Mouse (Mus musculus): ENCODE results near the gene Aim2. TPM values are rescaled to one million over a fixed set of nuclear protein-coding genes. Genes with fewer than 3 reads are reported as not detected.

The Aim2 gene
- total RNA-seq, 2 experiments from 2014 or later, result 0.71 to 2.9 TPM

DNA sequence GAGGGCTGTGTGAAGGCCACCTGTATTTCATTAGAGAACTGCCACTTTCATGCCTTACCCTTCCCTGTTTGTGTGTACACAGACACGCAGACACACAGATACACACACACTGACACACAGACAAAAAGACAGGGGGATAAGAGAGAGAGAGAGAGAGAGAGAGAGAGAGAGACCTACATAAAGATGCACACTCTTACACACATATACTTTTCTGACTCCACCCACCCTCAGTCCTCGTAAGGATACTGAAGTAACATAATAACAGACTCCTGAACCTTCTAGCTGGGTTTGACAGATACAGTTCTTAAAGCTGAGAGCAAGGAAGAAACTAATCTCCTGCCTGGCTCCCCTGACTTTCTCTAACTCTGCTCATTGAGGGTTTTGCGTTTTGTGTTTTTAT is 38.8 kb downstream of the Aim2 start:
- DNase-seq (ENCODE audit: low spot score in 2 of 2), result no peak

DNA sequence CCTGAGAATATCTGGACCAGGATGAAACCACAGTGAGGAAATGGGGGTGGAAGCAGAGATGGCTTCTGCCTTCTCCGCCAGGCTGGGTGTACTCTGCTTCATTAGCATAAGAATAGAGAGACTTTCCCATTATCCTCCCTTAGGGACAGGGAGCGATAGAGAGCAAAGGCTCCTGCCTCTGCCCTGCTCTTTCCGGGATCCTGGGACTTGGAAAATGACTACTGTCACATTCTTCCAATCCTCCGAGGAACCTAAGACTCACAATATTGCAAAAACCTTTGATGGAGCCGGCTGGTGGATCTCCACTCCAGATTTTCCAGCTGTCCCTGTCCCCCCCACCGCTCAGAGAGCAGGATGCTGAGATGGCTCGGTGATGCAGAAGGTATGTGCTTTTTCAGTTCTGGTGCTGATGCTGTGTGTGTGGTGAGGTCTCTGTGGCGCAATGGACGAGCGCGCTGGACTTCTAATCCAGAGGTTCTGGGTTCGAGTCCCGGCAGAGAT is 39.3 kb downstream of the Aim2 start:
- DNase-seq (ENCODE audit: low spot score in 2 of 2), result no peak

DNA sequence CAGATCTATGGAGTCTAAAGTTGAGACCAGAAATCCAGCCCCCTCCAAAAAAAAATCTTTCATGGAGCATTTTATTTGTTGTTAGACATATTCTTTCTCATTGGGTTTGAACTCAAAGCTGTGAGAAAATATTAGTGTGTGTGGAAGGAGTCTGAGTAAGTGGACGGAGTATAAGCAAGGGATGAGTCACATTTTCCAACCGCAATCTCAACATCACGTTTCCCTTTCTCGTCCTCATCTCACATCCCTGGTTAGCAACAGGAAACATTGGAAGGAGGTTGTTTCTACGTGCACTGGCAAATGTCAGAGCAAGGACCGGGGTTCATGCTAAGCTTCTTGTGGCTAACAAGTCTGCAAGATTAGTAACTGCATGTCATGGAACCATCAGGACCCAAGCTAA is 41.1 kb downstream of the Aim2 start:
- DNase-seq (ENCODE audit: low spot score in 2 of 2), result no peak

DNA sequence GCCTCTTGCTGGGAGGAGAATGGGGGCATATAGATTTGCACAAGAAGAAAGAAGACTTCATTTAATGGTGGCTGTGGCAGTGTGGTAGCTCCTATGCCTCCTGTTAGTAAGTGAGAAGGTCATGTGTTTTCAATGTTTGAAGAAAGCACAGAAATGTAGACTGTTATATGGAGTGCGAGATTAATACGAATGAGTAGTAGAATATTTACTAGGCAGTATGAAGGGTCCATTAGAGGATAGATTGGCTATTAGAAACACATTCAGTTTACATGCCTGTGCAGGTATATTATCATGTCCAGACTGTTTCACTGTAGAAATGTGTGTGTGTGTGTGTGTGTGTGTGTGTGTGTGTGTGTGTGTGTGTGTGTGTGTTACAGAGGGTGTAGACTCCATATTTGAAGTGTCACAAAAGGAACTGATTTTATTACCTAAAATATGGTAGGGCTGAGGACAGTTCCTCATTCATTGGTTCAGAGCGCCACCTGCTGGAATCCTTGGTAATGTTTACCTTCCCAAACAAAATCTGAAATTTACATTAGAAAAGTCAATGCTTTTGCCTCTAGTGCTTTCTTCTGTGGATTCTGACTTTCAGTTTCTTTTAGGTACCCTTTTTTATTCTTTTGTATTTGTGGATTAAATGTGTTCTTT is 47.8 kb downstream of the Aim2 start:
- DNase-seq (ENCODE audit: low spot score in 2 of 2), result peak; percentile 20 to 65

DNA sequence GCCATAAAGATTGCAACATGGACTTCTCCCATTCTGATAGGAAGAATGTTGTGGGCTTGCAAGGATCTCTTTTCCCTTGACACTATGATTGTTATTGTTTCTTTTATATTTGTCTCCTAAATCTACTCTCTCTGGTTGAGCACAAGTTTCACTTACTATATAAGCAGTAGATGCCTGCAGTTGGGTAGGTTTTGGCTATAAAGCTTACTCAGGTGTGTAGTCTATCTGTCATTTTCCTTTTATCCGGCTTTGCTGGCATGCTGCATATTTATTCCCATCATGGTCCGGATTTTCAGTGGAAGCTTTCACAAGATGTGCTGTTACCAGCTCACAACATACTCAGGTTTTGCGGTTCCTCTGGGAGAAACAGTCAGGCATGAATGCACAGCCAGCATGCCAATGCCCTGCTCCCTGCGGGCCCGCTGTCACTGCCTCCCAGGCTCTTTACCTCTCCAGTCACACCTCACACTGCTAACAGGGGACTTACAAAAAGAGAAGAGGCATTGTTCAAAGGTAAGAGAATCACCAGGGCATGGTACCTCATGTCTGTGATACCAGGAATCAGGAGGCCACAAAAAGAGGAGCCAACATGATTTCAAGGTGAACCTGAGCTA is 54.1 kb downstream of the Aim2 start:
- no peak for DNase-seq (ENCODE audit: low spot score in 2 of 2)

DNA sequence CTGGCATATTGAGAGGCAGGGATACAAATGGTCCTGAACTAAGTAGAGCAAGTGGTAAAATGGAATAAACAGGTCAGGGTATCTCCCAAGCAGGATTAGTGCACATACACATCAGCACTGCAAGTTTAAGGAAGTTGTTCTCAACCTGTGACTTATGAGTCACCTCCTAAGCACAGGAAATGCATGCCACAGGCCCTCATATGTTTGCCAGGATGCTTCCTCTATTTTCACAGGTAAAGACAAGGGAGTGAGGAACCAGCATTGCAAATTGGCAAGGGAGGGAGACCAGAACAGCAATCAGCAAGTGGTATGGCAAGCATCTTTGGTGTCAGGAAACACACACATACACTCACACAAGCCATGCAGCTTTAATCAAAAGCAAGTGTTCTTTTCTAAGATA is 58.4 kb downstream of the Aim2 start:
- DNase-seq (ENCODE audit: low spot score in 2 of 2), result no peak

DNA sequence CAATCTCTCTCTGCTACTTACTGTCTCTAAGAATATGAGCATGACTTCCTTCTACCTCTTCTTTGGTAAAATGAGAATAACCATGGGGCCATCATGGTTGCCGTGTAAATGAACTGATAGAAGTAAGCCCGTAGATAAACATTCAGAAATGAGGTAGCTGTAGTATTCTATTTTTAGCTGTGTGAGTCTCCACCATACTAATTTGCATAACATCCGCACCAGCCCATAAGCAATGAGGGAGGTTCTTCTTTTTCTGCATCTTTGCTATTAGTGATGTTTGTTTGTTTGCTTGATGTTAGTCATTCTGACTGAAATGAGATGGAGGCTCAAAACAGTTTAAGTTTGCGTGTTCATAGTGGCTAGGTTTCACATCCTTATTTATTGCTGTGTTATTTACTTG is 61.2 kb downstream of the Aim2 start:
- DNase-seq (ENCODE audit: low spot score in 2 of 2), result no peak

DNA sequence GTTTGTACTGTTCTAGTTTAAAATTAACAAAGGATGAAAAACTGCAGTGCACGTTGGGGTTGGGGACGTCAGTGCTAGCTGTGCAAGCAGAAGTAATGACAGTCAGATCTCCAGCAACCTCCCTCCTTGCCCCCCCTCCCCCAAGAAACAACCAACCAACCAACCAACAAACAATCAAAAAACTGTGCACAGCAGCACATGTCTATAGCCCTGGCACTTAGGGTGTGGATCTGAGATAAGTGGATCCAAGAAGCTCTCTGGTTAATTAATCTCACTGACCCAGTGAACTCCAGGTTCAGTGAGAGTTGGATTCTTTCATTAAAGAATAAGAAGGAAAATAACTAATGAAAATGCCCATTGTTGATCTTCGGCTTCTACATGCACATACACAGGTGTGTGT is 64.0 kb downstream of the Aim2 start:
- no peak for DNase-seq (ENCODE audit: low spot score in 2 of 2)

DNA sequence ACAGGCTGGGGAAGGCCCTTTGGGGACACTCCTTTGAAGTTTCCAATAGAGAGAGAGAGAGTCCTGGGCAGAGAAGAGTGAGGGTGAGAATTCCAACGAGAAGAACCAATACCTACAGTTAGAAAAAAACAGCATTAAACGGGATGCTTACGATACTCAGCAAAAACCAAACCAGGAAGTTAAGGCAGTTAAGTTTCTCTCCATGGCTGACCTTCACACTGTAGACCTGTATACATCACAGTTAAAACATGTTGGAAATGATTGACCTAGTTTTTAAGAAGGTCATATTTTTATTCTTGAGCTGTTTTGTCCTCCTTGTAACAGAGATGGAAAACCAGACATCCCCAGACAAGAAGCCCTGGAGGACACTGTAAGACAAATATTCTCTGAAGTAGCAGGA is 67.8 kb downstream of the Aim2 start:
- no peak for DNase-seq (ENCODE audit: low spot score in 2 of 2)

DNA sequence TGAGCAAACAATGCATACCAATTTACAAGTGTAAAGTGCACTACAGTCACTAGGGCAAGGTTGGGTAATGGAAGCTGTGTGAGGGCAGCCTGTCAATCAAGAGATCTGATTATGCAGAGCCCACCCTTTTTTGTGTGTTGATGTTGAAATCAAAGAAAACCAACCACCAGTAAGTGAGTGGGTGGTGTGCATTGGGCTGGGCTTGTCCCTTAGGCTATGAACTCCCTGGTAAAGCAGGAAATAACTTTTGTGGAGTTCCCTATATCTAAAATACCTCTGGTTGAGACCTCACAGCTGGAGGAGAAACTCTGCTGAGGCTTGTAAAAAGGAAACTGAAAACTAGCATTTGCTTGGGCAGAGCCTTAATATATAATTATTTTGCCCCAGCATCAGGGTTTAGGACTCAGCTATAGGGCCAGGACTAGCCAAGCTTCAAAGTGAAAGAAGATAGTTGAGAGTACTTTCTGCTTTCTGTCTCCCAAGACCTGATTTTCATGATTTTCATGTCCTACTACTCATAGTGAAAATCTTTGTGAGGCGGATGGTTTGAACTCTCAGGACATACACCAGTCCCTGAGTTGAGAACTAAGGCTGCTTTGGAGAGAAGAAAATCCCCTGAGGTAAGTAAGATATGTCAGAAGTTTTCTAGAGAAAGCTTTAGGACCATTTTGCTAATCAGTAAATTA is 68.4 kb downstream of the Aim2 start:
- DNase-seq (ENCODE audit: low spot score in 2 of 2), result no peak

DNA sequence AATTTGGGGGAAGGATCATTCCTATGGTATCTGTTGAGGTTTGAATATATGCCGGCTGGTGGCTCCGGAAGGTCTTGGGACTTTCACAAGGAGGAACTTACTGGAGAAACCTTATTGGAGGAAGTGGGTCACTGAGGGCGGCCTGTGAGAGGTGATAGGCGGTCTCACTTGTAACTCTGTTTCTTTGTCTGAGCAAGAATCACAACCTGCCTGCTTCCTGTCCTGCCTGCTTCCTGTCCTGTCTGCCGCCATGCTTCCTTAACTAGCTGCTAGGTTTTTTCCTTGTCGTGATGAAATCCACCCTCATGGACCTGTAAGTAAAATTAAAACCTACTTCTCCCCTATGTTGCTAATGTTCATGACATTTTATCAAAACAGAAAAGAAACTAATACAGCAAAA is 69.7 kb downstream of the Aim2 start:
- DNase-seq (ENCODE audit: low spot score in 2 of 2), result no peak

DNA sequence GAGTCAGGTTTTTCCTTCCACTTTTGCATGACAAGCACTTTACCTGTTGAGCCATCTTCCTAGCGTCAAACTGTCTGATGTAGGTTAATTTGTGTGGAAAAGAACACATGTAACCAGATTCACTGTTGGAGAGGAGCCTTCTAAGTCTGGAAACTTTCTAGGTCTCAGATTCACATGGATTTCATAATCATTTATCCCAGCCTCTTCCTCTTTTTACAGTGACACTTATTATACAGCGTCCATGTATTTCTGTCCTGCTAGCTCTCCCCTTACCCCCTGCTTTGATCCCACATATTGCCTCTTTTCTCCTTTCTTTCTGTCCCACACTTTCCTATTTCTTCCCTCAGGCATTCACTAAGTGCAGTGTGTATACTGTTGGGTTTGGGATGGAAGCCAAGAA is 75.7 kb downstream of the Aim2 start:
- no peak for DNase-seq (ENCODE audit: low spot score in 2 of 2)

DNA sequence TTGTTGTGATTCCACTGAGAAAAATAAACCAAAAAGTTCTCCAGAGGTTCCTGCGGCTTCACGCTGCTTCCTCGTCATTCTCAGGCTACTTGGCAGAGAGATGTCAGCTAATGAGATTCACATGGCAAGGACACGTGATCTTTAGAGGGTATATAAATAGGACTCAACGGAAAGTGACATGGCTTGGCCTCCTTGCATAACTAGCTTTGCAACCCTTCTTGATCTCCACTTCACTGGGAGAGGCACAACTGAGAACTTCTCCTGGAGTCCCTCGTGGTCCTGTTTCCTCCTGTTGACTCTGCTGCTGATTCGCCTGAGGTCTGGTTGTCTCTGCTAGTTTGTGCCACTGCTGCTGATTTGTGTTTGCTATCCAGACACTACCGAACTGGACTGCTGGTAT is 76.7 kb downstream of the Aim2 start:
- DNase-seq (ENCODE audit: low spot score in 2 of 2), result no peak

DNA sequence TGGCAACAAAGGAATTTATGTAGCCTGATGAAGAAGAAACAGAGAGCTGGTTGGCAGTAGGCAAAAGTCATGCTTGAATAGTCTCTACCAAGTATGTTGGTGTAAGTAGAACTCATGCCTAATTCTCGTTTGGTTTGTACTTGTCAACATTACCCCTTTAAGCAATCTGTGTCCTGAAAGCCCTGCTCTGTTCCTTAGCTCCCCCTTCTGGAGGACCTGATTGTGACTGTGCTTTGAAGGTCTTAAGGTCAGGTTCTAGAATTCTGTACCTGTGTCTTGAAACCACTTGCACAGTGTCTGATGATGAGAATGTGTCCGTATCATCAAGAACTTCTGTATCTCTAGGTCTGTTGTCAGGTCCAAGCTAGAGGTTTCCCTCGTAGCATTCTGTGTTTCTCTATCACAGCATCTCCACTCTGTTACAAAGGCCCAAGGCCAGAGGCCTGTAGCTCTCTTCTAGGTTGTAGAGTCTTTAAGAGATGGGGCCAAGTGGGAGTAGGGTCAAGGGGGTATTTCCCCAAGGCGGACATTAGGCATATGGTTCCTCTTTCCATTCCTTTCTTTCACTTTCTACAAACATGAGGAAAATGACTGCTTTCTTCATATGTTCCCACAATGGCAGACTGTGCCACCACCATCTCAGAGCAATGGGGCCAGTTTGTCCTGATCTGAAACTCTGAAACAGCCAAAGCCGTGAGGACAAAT is 79.5 kb downstream of the Aim2 start:
- DNase-seq (ENCODE audit: low spot score in 2 of 2), result no peak

DNA sequence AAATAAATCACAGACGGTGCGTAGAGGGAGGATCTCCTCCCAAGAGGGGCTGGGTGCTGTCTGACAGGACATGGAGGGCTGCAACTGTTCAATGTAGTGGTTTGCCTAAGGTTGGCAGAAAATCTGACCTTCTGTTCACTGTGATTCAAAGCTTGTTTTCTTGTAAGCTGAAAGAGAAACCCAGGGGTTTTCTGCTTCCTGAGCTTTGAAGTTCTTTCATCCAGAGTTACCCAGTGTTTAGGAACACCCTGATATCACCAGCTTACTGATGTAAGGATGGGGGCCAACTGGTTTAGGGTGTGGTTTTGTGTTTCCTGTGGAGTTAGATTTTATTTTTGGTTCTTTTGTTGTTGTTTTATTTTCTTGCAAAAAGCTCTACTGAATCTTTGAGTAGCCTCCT is 81.7 kb downstream of the Aim2 start:
- no peak for DNase-seq (ENCODE audit: low spot score in 2 of 2)

DNA sequence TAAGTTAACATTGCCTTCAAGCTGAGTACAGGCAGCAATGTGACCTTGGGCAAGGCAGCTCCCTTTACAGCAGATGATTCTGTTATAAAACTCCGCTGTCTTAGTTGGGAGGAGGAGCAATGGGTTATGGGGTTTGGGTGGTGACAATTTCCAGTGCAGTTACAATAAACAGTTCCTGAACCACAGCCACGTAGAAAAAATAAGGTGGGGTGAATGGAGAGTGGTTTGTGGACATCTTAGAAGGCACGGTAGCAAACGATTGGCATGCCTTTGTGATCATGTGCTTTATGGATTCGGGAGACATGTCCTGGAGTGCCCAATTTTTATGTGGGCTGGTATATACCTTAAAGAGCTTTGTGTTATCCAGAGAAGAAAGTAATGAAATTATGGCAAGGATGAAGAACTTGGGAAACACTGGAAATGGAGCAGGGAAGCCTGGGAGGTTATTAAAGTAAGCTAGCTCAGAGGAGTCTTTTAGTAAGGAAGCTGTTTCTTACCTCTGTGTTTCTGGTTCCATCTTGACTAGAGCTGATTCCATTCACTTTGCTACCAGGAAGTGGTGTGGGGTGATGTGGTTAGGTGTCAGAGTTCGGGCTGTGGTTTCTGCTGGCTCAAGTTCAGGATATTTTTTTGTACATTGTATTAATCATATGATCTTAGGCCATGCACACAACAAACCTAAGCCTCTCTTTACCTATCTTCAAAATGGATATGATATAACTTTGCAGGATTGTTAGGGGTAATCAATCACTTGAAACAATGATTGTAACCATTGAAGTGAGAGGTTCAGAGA is 86.7 kb downstream of the Aim2 start:
- no peak for DNase-seq (ENCODE audit: low spot score in 2 of 2)

DNA sequence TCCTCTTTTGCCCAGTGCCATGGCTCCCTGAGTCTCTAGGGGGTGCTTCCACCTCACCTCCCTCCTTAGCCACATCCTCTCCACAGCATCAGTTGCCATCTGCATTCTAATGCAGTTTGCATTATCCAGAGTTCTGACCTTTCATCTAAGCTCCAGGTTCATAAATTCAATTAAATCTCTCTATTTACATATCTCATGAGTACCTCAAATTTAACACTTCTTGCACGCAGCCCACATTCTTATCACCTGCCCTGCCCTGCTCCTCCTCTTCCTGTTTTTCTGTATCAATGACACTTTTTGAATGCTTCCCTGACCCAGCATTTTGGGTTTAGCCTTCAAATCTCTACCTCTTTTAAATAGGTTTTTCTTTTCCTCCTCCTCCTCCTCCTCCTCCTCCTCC is 90.0 kb downstream of the Aim2 start:
- DNase-seq (ENCODE audit: low spot score in 2 of 2), result no peak

DNA sequence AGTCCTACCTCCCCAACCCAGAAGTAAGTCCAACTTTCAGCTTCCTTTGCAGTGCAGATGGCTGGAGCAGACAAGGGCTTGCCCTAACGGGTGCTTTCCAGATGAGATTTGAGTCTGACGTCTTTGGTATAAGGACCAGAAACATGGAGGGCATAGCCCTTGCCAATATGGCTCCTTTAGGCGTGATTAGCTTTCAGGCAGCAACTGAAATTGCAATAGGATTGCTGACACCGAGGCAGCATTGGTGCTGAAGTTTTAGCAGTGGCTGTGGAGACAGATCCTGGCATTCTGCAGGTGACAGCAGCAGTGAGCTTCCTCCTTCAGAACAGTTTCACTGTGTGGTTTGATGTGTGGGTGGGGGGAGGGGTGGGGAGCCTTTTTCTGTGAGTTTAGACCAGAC is 90.5 kb downstream of the Aim2 start:
- no peak for DNase-seq (ENCODE audit: low spot score in 2 of 2)

DNA sequence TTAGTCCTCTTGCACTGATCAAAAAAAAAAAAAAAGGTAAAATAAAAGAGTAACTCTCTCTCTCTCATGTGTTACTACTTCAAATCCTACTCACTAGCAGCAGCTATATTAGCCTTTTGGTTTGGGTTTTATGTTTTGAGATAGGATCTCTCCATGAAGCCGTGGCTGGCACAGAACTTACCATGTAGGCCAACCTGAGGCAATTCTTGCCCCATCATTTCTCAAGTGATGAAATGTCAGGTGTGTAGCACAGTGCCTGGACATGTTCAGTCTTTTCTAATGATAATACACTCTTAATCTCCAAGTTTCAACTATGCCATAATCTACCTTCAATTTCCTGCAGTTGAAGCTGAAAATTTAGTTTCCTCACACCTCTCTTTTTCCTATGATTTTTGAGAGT is 92.4 kb downstream of the Aim2 start:
- DNase-seq (ENCODE audit: low spot score in 2 of 2), result no peak

DNA sequence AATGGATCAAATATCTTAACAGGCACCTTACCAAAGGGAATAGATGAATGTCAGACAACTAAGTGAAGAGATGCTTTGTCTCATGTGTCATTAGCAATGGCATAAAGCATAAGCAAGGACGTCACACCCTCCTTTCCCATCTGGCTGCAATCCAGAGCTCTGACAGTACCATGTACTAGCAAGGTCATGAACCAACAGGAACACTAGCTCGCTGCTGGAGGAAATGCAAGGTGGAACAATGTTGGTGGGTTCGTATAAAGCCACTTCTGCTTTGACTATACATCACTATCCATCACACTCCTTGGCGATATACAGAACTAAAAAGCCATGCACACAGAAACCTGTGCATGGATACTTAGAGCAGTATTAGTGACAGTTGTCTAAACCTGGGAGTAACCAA is 96.4 kb downstream of the Aim2 start:
- no peak for DNase-seq (ENCODE audit: low spot score in 2 of 2)

DNA sequence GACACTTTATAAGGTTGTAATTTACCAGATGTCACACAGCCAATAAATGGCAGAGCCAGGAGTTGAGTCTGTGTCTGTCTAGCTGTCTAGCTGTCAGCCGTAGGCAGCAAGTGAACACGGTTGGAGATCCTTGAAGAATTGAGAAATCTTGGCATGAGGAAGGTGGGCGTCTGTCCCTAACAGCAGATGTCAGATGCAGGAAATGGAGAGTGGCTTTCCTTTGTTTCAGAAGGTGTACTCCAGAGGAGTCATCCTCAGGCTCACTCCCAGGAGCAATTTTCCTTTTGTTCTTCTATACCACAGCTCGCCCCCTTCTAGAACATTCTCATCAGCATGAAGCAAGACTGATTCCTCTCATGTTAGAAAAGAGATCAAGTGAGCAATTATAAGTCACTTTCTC is 99.9 kb downstream of the Aim2 start:
- DNase-seq (ENCODE audit: low spot score in 2 of 2), result no peak

Measured in gastrocnemius, postnatal 4 days (tissue).